Mouse (Mus musculus): ENCODE measurements around the gene Lig3. TPM values are rescaled to one million over a fixed set of nuclear protein-coding genes. Genes with fewer than 3 reads are reported as not detected.

Gene Lig3
- polyA plus RNA-seq, 1 experiment from 2014 or later = 34.9 TPM

- no peaks in the 10 kb centered on the region for H3K27me3 ChIP-seq (ENCODE audit: control insufficient read depth, insufficient read depth, low read length)
- peak overlapping the region; percentile 80; the same call in 1 of the 2 replicates for H3K9ac ChIP-seq (replicated peaks; ENCODE audit: low read depth, low read length)
- H3K27ac ChIP-seq (ENCODE audit: low read length) = peak overlapping the region; percentile 92; the same call in 1 of the 2 replicates
- peaks cover 18% of the 10 kb centered on the region for H3K4me1 ChIP-seq (ENCODE audit: control insufficient read depth, insufficient read depth, low read length)
- no peak for ATAC-seq (ENCODE audit: insufficient number of reproducible peaks, insufficient read depth, low FRiP score, low read depth)
- no peaks in the 10 kb centered on the region for H3K36me3 ChIP-seq (ENCODE audit: control insufficient read depth, insufficient read depth, low read length)
- WGBS = 11% methylated on average over 4 of the region's 4 CpGs
- peak overlapping the region; percentile 99 for H3K4me3 ChIP-seq (ENCODE audit: low read depth, low read length)
- no peaks in the 10 kb centered on the region for H3K9me3 ChIP-seq (ENCODE audit: control insufficient read depth, low read depth, low read length)
- peak overlapping the region; percentile 96 for H3K4me2 ChIP-seq (replicated peaks; ENCODE audit: low read depth, low read length)
Observed at GRCm38 (mm10) chr11:82763261-82763660, 17.6 kb upstream of the Lig3 start.

GRCm38 (mm10) chr11:82763742-82764437, 17.0 kb upstream of the Lig3 start, which contains the start of the genes Cct6b and Zfp830:
Gene Cct6b (minus strand): TSS chr11:82764321.
Gene Zfp830 (plus strand): TSS chr11:82764345.
- Histone ChIP-seq H3K9me3 (ENCODE audit: control insufficient read depth, low read depth, low read length) (no peaks in the 10 kb centered on the region), H3K36me3 (ENCODE audit: control insufficient read depth, insufficient read depth, low read length) (no peaks in the 10 kb centered on the region), H3K27me3 (ENCODE audit: control insufficient read depth, insufficient read depth, low read length) (no peaks in the 10 kb centered on the region), H3K9ac (replicated peaks; ENCODE audit: low read depth, low read length) (peak within 1 kb of the TSS; percentile 80), H3K4me2 (replicated peaks; ENCODE audit: low read depth, low read length) (peak within 1 kb of the TSS; percentile 96), H3K4me3 (ENCODE audit: low read depth, low read length) (peak within 1 kb of the TSS; percentile 99), H3K27ac (ENCODE audit: low read length) (peak within 1 kb of the TSS; percentile 92), H3K4me1 (ENCODE audit: control insufficient read depth, insufficient read depth, low read length) (peaks cover 18% of the 10 kb centered on the region)
- WGBS = under 1% methylated on average over 44 of the region's 44 CpGs
- peak; percentile 99 for ATAC-seq (ENCODE audit: insufficient number of reproducible peaks, insufficient read depth, low FRiP score, low read depth)

DNA sequence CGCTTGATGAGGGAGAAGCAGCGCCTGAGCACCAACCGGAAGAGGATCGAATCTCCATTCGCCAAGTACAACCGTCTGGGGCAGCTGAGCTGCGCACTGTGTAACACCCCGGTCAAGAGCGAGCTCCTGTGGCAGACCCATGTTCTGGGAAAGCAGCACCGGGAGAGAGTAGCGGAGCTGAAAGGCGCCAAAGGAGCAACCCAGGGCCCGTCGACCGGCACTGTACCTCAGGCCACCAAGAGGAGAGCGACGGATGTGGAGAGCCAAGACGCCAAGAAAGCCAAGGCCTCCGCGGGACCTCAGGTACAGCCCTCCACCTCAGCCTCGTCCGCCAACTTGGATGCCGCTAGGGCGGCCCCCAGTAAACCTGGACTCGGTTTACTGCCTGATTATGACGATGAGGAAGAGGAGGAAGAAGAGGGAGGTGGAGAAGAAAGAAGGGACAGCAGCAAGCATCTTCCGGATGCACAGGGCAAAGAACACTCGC, 16.4 kb upstream of the Lig3 start:
- Histone ChIP-seq H3K27me3 (ENCODE audit: control insufficient read depth, insufficient read depth, low read length) (no peaks in the 10 kb centered on the region), H3K4me3 (ENCODE audit: low read depth, low read length) (peak overlapping the region; percentile 99), H3K9me3 (ENCODE audit: control insufficient read depth, low read depth, low read length) (no peaks in the 10 kb centered on the region), H3K27ac (ENCODE audit: low read length) (peak overlapping the region; percentile 92; the same call in 1 of the 2 replicates), H3K4me2 (replicated peaks; ENCODE audit: low read depth, low read length) (peak overlapping the region; percentile 96), H3K4me1 (ENCODE audit: control insufficient read depth, insufficient read depth, low read length) (peaks cover 18% of the 10 kb centered on the region), H3K9ac (replicated peaks; ENCODE audit: low read depth, low read length) (peak overlapping the region; percentile 80), H3K36me3 (ENCODE audit: control insufficient read depth, insufficient read depth, low read length) (no peaks in the 10 kb centered on the region; the same call in 1 of the 2 replicates)
- WGBS = under 1% methylated on average over 28 of the region's 28 CpGs
- peak; percentile 54; the same call in 1 of the 2 replicates for ATAC-seq (ENCODE audit: insufficient number of reproducible peaks, insufficient read depth, low FRiP score, low read depth)

GRCm38 (mm10) chr11:82780134-82780533, 774 bp upstream of the Lig3 start:
- H3K9me3 ChIP-seq (ENCODE audit: control insufficient read depth, low read depth, low read length) = no peaks in the 10 kb centered on the region
- 40% methylated on average over 5 of the region's 5 CpGs for WGBS
- H3K27me3 ChIP-seq (ENCODE audit: control insufficient read depth, insufficient read depth, low read length) = no peaks in the 10 kb centered on the region
- peak overlapping the region; percentile 85 for H3K4me2 ChIP-seq (replicated peaks; ENCODE audit: low read depth, low read length)
- H3K4me1 ChIP-seq (ENCODE audit: control insufficient read depth, insufficient read depth, low read length) = peaks cover 13% of the 10 kb centered on the region
- H3K4me3 ChIP-seq (ENCODE audit: low read depth, low read length) = peak overlapping the region; percentile 95
- peak overlapping the region; percentile 21; the same call in 1 of the 2 replicates for H3K27ac ChIP-seq (ENCODE audit: low read length)
- no peak for ATAC-seq (ENCODE audit: insufficient number of reproducible peaks, insufficient read depth, low FRiP score, low read depth)
- H3K9ac ChIP-seq (replicated peaks; ENCODE audit: low read depth, low read length) = peak overlapping the region; percentile 92
- H3K36me3 ChIP-seq (ENCODE audit: control insufficient read depth, insufficient read depth, low read length) = peaks cover 13% of the 10 kb centered on the region

DNA sequence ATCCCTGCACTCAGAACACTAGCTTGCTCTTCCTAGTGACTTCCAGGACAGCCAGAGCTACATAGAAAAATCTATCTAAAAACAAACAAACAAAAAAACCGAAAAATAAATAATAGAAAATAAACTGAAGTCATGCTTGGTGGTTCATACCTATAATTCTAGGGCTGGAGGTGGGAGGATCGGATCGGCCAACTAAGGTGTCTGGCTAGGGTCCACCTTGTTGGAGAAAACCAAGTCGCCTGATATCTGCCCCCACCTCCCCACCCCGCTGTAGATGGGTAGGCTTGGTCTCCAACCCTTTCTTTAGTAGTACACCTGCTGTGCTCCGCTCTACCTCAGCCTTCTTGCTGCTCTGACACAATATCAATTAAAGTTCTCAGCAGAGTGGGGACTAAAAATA, 1.3 kb downstream of the Lig3 start:
- Histone ChIP-seq H3K27ac (ENCODE audit: low read length) (no peak overlapping the region; the same call in 1 of the 2 replicates), H3K9ac (replicated peaks; ENCODE audit: low read depth, low read length) (peak overlapping the region; percentile 92), H3K4me2 (replicated peaks; ENCODE audit: low read depth, low read length) (peak overlapping the region; percentile 50), H3K36me3 (ENCODE audit: control insufficient read depth, insufficient read depth, low read length) (peaks cover 29% of the 10 kb centered on the region), H3K9me3 (ENCODE audit: control insufficient read depth, low read depth, low read length) (no peaks in the 10 kb centered on the region), H3K27me3 (ENCODE audit: control insufficient read depth, insufficient read depth, low read length) (no peaks in the 10 kb centered on the region), H3K4me1 (ENCODE audit: control insufficient read depth, insufficient read depth, low read length) (peaks cover 13% of the 10 kb centered on the region), H3K4me3 (ENCODE audit: low read depth, low read length) (peak overlapping the region; percentile 95)
- WGBS = 44% methylated on average over 6 of the region's 6 CpGs
- no peak for ATAC-seq (ENCODE audit: insufficient number of reproducible peaks, insufficient read depth, low FRiP score, low read depth)

GRCm38 (mm10) chr11:82783453-82783852, 2.5 kb downstream of the Lig3 start:
- no peak overlapping the region for H3K4me2 ChIP-seq (replicated peaks; ENCODE audit: low read depth, low read length)
- H3K36me3 ChIP-seq (ENCODE audit: control insufficient read depth, insufficient read depth, low read length) = peaks cover 39% of the 10 kb centered on the region
- no peak overlapping the region for H3K27ac ChIP-seq (ENCODE audit: low read length)

DNA sequence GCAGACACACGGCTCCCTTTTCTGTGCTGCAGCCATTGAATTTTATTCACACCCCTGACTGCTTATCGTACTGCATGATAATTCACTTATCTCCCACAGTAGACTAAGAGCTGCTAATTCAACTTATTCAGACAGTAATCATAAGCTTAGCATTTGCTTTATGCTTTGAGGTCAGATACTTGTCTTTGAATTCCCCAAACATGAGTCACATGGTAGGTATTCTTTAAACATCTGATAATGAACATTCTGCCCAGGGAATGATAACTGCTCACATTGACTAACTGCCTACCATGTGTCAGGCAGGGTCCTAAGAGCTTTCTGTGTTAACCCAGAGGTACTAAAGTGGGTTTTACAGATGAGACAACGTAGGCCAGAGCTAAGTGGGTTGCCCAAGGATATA, 25.7 kb downstream of the Lig3 start:
- no peak overlapping the region for H3K4me2 ChIP-seq (replicated peaks; ENCODE audit: low read depth, low read length)
- H3K4me3 ChIP-seq (ENCODE audit: low read depth, low read length) = no peak overlapping the region
- no peaks in the 10 kb centered on the region for H3K4me1 ChIP-seq (ENCODE audit: control insufficient read depth, insufficient read depth, low read length)
- WGBS = 61% methylated on average over 3 of the region's 3 CpGs
- no peaks in the 10 kb centered on the region for H3K9me3 ChIP-seq (ENCODE audit: control insufficient read depth, low read depth, low read length)
- ATAC-seq (ENCODE audit: insufficient number of reproducible peaks, insufficient read depth, low FRiP score, low read depth) = no peak
- H3K9ac ChIP-seq (replicated peaks; ENCODE audit: low read depth, low read length) = no peak overlapping the region
- no peak overlapping the region for H3K27ac ChIP-seq (ENCODE audit: low read length)
- peaks cover 23% of the 10 kb centered on the region for H3K36me3 ChIP-seq (ENCODE audit: control insufficient read depth, insufficient read depth, low read length)
- H3K27me3 ChIP-seq (ENCODE audit: control insufficient read depth, insufficient read depth, low read length) = no peaks in the 10 kb centered on the region

More at GRCm38 (mm10) chr11:82783453-82783852, 2.5 kb downstream of the Lig3 start:
- Histone ChIP-seq H3K27me3 (ENCODE audit: control insufficient read depth, insufficient read depth, low read length) (no peaks in the 10 kb centered on the region), H3K9me3 (ENCODE audit: control insufficient read depth, low read depth, low read length) (no peaks in the 10 kb centered on the region), H3K4me3 (ENCODE audit: low read depth, low read length) (no peak overlapping the region), H3K9ac (replicated peaks; ENCODE audit: low read depth, low read length) (no peak overlapping the region), H3K4me1 (ENCODE audit: control insufficient read depth, insufficient read depth, low read length) (peaks cover 13% of the 10 kb centered on the region)
- 87% methylated on average over 11 of the region's 11 CpGs for WGBS
- no peak for ATAC-seq (ENCODE audit: insufficient number of reproducible peaks, insufficient read depth, low FRiP score, low read depth)

DNA sequence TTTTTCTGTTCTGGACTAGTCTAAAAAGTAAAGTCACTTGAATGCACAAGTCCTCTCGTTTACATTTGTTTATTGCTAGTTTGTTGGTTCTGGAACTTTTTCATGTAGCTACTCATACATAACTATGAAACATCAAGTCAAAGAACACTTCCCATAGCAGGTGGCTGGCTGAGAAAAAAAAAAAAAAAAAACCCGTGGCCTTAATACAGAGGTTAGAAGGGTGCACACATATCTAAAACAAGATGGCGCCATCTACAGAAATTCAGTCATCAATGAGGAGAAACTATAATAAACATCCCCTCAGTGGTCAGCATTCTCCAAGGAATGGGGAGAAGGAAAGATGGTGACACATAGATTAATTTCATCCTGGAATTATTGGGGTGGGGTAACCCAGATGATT, 26.5 kb downstream of the Lig3 start:
- no peaks in the 10 kb centered on the region for H3K9me3 ChIP-seq (ENCODE audit: control insufficient read depth, low read depth, low read length)
- no peaks in the 10 kb centered on the region for H3K27me3 ChIP-seq (ENCODE audit: control insufficient read depth, insufficient read depth, low read length)
- H3K4me3 ChIP-seq (ENCODE audit: low read depth, low read length) = no peak overlapping the region
- H3K9ac ChIP-seq (replicated peaks; ENCODE audit: low read depth, low read length) = no peak overlapping the region
- H3K36me3 ChIP-seq (ENCODE audit: control insufficient read depth, insufficient read depth, low read length) = peaks cover 18% of the 10 kb centered on the region
- WGBS = 74% methylated on average over 3 of the region's 3 CpGs
- H3K4me1 ChIP-seq (ENCODE audit: control insufficient read depth, insufficient read depth, low read length) = no peaks in the 10 kb centered on the region
- H3K27ac ChIP-seq (ENCODE audit: low read length) = no peak overlapping the region
- ATAC-seq (ENCODE audit: insufficient number of reproducible peaks, insufficient read depth, low FRiP score, low read depth) = no peak
- no peak overlapping the region for H3K4me2 ChIP-seq (replicated peaks; ENCODE audit: low read depth, low read length)

All from stomach, embryonic 14.5 days (tissue).